Mouse (Mus musculus) liver, adult 2 months (tissue): ENCODE results near the gene Plet1.

ENCODE experiments used
- CTCF ChIP-seq: fragments of 200-500 bp; IDR thresholded peaks from 2 replicates; pipeline ENCODE4 v1.5.1; 2011; ENCODE audit warnings: low read depth, low read length, control low read depth
- POLR2A ChIP-seq: fragments of 200-500 bp; IDR thresholded peaks from 2 replicates; pipeline ENCODE4 v1.6.1; 2011; ENCODE audit warnings: low read length, control low read depth; ENCODE audit not compliant: insufficient read depth; ENCODE audit errors: extremely low read depth

DNA sequence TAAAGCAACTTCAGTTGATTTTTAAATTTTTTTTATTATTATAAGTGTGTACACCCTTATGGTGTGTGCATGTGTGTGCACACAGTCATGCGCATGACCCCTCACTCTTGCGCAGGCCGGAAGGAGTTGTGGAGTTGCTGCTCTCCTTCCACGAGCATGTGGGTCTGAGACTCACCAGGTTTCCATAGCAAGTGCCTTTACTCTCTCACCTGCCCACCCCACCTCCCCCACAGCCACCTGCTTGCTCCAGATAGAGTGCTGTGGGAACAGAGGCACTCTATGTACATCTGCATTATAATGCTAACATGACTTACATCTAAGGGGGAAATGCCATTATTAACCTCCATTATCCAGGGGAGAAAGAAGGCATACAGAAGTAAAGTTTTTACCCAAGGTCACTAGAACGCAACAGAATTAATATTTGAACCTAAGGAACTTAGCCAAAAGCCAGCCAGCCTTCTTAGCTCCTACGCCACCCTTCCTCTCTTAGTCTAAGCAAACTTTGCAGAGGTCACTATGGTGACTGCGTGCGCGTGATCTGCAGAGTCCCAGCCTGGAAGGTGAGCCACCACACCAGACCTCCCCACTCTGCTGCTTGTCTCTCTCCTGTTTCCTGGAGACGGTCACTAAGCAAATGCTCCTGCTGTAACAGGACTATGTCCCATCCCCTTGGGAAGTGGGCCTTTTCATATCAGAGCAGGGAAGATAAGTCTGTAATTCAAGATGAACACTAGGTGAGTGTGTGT is 1.3 kb downstream of the Plet1 start:
- TF ChIP-seq CTCF = no peak
- TF ChIP-seq POLR2A = no peak
